Mouse (Mus musculus) frontal cortex, postnatal 10 days (tissue): ENCODE results near the gene Cd5.
A peak's percentile ranks its signal among the peaks of the same experiment; 100 is the strongest.

Source experiments
- DNase-seq, 2 experiments: peaks; one replicate each; pipeline ENCODE4 v3.0.0; 2022; ENCODE audit warnings: low spot score in 2 of 2, mixed read lengths in 1 of 2

Gene Cd5

GRCm38 (mm10) chr19:10729889-10730288 is 8.9 kb downstream of the Cd5 start:
- no peak for DNase-seq

GRCm38 (mm10) chr19:10724629-10725363 is 14.0 kb downstream of the Cd5 start:
- no peak for DNase-seq

- no peak for DNase-seq
These were observed 15.2 kb downstream of the Cd5 start for GRCm38 (mm10) chr19:10723649-10724048.

GRCm38 (mm10) chr19:10723084-10723483 is 15.7 kb downstream of the Cd5 start:
- DNase-seq = no peak

- no peak for DNase-seq
These were observed 17.7 kb downstream of the Cd5 start for GRCm38 (mm10) chr19:10721064-10721463.

- no peak for DNase-seq
These were observed 18.3 kb downstream of the Cd5 start for GRCm38 (mm10) chr19:10720524-10720923.

GRCm38 (mm10) chr19:10719751-10720150 is 19.1 kb downstream of the Cd5 start:
- no peak for DNase-seq

- DNase-seq = no peak
These were observed 20.5 kb downstream of the Cd5 start for GRCm38 (mm10) chr19:10718251-10718775.

GRCm38 (mm10) chr19:10715476-10715875 is 23.3 kb downstream of the Cd5 start:
- DNase-seq = no peak

GRCm38 (mm10) chr19:10714682-10715475 is 23.9 kb downstream of the Cd5 start:
- peak; percentile 66 to 73 for DNase-seq

GRCm38 (mm10) chr19:10714168-10714567 is 24.6 kb downstream of the Cd5 start:
- DNase-seq = no peak

- DNase-seq = no peak
These were observed 25.3 kb downstream of the Cd5 start for GRCm38 (mm10) chr19:10713551-10713950.

GRCm38 (mm10) chr19:10712646-10713045 is 26.2 kb downstream of the Cd5 start:
- DNase-seq = no peak

GRCm38 (mm10) chr19:10712194-10712593 is 26.6 kb downstream of the Cd5 start:
- DNase-seq = no peak

GRCm38 (mm10) chr19:10710751-10711150 is 28.1 kb downstream of the Cd5 start:
- DNase-seq = no peak

- peak; percentile 47 to 70 for DNase-seq
These were observed 28.7 kb downstream of the Cd5 start for GRCm38 (mm10) chr19:10710088-10710511.

GRCm38 (mm10) chr19:10709360-10710087 is 29.3 kb downstream of the Cd5 start:
- peak; percentile 94 to 96 for DNase-seq

- DNase-seq = no peak
These were observed 29.9 kb downstream of the Cd5 start for GRCm38 (mm10) chr19:10708900-10709299.

GRCm38 (mm10) chr19:10707881-10708280 is 30.9 kb downstream of the Cd5 start:
- no peak for DNase-seq

GRCm38 (mm10) chr19:10707087-10707875 is 31.5 kb downstream of the Cd5 start:
- DNase-seq = no peak

GRCm38 (mm10) chr19:10703470-10703869 is 35.3 kb downstream of the Cd5 start:
- no peak for DNase-seq
